Mouse (Mus musculus) midbrain, embryonic 14.5 days (tissue): ENCODE measurements at regions not wholly inside any gene's neighbourhood (a gene's known extent, or its start where the extent isn't known, plus 50 kb on each side); places are given as distances from the start of the nearest gene placed in this dataset.

ENCODE experiments used
- ATAC-seq: fragments of 200-750 bp; cut with Nextera tagmentation; 2 replicates; pipeline ENCODE4 v1.8.0; 2017; ENCODE audit warnings: moderate number of reproducible peaks, moderate library complexity; ENCODE audit not compliant: low FRiP score, low TSS enrichment
- DNase-seq: peaks from one replicate; pipeline ENCODE4 v3.0.0-alpha.2; 2015
- H3K27ac ChIP-seq: fragments of 300-500 bp; sonication (generic); replicated peaks from 2 replicates; pipeline ENCODE4 v1.5.1; 2014; ENCODE audit warnings: mild to moderate bottlenecking, low read depth, low read length, moderate library complexity
- H3K27me3 ChIP-seq: fragments of 300-500 bp; sonication (generic); 2 replicates; pipeline ENCODE4 v1.6.1; 2014; ENCODE audit warnings: low read length, control low read depth, mixed read lengths; ENCODE audit not compliant: control insufficient read depth, insufficient read depth
- H3K36me3 ChIP-seq: fragments of 300-500 bp; sonication (generic); 2 replicates; pipeline ENCODE4 v1.6.1; 2014; ENCODE audit warnings: low read length, control low read depth; ENCODE audit not compliant: control insufficient read depth, insufficient read depth
- H3K4me1 ChIP-seq: fragments of 300-500 bp; sonication (generic); 2 replicates; pipeline ENCODE4 v1.6.1; 2014; ENCODE audit warnings: mild to moderate bottlenecking, antibody characterized with exemption, low read length, control low read depth; ENCODE audit not compliant: control insufficient read depth, insufficient read depth
- H3K4me2 ChIP-seq: fragments of 300-500 bp; sonication (generic); 2 replicates; pipeline ENCODE4 v1.6.1; 2014; ENCODE audit warnings: mild to moderate bottlenecking, low read length, moderate library complexity
- H3K4me3 ChIP-seq: fragments of 300-500 bp; sonication (generic); replicated peaks from 2 replicates; pipeline ENCODE4 v1.5.1; 2014; ENCODE audit warnings: low read depth, low read length
- H3K9ac ChIP-seq: fragments of 300-500 bp; sonication (generic); replicated peaks from 2 replicates; pipeline ENCODE4 v1.6.1; 2014; ENCODE audit warnings: mild to moderate bottlenecking, low read length, moderate library complexity
- H3K9me3 ChIP-seq: fragments of 300-500 bp; sonication (generic); 2 replicates; pipeline ENCODE4 v1.6.1; 2016; ENCODE audit warnings: low read length, control low read depth, mixed read lengths; ENCODE audit not compliant: control insufficient read depth
- WGBS: fragments of 180-500 bp; shearing (Covaris S2); extraction: QIAGEN DNeasy Blood & Tissue Kit; methylation state at CpG from one replicate; pipeline ENCODE4 v1.1.7; 2014; 5-methylcytosine and 5-hydroxymethylcytosine counted together

DNA sequence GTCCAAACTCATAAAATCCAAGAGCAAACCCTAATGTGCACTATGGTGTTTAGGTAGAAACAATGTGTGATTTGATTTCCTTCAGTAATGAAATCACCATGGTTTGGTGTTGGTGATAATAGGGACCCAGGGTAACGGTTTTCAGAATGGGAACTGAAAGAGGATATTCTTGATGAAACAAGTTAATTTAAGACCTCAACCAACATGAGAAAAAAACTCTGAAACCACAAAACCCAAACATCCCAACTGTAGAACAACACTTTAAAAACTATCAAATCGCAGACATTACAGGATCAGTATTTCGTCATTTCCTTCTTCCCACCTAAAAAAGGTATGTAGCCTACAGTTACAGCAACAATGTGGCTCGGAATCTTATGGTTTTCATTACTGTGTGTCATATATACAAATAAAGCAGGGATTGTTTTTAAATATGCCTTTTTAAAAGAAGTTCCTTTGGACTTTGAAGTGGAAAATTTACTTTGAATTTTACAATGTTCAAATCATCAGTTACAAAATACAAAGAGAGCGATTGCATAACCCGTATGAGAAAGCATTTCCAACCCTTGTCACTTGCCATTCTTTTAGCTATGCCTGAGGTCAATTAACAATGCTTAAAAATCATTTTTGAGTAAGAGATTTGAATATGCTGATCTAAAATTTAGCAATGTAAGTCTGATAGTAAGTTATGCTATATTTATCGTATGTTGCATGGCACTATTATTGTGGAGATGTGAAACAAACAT lies 76.6 kb upstream of the Itga1 start:
- no peak for DNase-seq
- no peaks in the 10 kb centered on the region for H3K9me3 ChIP-seq
- no peak overlapping the region for H3K4me3 ChIP-seq
- H3K4me2 ChIP-seq, result no peak overlapping the region
- H3K27ac ChIP-seq, result no peak overlapping the region
- H3K36me3 ChIP-seq, result no peaks in the 10 kb centered on the region
- no peak for ATAC-seq
- H3K27me3 ChIP-seq, result no peaks in the 10 kb centered on the region
- H3K9ac ChIP-seq, result no peak overlapping the region
- 93% methylated on average over 7 of the region's 7 CpGs for WGBS
- no peaks in the 10 kb centered on the region for H3K4me1 ChIP-seq

DNA sequence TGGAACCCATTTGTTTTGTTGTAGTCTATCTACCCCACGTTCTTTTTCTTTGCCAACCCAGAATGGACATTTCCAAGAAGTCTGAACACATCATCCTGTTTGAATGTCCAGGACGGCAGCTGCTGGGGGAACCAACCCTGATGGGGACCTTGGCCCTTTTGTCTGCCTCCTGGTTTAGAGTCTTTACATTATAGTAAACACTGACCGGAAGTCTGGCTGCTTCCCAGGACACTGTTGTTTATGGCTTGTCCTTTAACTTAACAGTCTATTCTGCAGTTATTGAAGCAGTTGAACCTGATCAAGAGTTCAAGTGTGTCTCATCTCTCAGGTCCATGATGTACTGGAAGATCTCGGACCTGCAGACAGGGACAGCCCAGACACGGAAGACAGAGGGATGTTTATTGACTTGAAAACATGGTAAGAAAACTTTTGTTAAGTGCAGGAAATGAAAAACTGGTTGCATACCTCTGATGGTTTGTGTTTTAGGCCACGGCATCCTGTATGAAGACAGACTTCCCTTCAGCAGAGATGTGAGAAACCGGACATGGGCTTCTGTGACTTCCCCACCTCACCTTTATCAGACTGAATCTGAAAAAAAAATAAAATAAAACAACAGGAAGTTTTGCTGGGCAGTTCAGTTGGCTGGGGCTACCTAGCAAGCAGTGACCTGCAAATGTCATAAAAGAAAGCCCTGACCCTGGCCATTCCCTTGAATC lies 69.7 kb upstream of the Itga1 start:
- 87% methylated on average over 7 of the region's 7 CpGs for WGBS
- no peaks in the 10 kb centered on the region for H3K36me3 ChIP-seq
- no peak for ATAC-seq

DNA sequence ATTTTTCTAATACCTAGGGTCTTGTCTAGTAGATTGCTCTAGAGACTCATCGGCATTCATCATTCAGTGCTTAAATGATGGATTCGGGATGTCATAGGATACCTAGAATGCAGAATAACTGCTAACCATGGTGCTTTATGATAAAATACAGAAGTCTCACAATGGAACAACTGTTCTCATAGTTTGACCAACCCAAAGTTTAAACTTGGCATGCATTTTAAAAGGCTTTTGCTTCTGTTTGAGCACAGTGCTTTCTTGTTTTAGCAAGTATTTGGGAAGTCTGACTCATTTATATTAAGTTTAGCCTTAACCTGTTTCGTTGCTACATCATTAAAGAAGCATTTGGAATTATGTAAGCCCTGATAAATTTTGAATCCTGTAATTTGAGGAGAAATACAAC lies 64.2 kb upstream of the Itga1 start:
- ATAC-seq (no peak), DNase-seq (no peak)
- Histone ChIP-seq H3K9ac (no peak overlapping the region), H3K27me3 (no peaks in the 10 kb centered on the region), H3K4me2 (no peak overlapping the region), H3K9me3 (no peaks in the 10 kb centered on the region), H3K36me3 (no peaks in the 10 kb centered on the region), H3K4me1 (no peaks in the 10 kb centered on the region), H3K4me3 (no peak overlapping the region), H3K27ac (no peak overlapping the region)
- WGBS, result 86% methylated on average over 3 of the region's 3 CpGs

More for the DNA sequence above, 69.7 kb upstream of the Itga1 start:
- Histone ChIP-seq H3K27me3 (no peaks in the 10 kb centered on the region), H3K4me2 (no peak overlapping the region), H3K4me3 (no peak overlapping the region), H3K4me1 (no peaks in the 10 kb centered on the region), H3K27ac (no peak overlapping the region), H3K9me3 (no peaks in the 10 kb centered on the region), H3K9ac (no peak overlapping the region)
- DNase-seq, result no peak

DNA sequence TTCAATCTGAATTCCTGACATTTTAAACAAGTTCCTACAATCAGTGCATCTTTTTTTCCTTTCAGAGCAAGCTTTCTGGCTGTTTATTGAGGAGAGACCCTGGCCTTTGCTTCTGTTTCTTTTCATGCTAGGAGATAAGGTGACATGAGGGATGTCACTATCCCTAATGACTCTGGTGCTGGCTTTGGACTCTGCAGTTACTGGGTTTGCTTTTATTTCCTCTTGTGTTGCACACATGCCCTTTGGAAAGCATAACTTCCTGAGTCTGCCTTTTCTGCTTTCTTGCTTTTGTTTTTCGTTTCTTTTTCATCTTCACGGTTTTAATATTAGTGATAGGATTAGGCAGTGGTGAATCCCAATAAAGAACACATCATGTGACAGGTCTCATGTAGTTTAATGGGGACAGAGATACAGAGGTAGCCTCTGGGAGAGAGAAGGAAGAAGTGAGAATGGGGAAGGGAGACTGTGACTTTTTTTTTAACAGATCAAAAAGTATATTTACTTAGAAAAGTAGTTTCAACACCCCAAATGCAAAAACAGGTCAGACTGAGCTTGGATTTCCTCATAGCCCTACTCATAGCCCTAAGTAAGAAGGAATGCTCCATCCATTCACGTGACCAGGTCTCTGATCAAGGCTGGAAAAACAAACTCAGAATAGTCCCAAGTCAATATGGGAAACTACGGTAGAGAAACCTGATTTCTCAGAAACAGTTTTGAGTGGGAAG lies 61.1 kb upstream of the Itga1 start:
- no peaks in the 10 kb centered on the region for H3K27me3 ChIP-seq
- no peak overlapping the region for H3K27ac ChIP-seq
- WGBS, result 80% methylated on average over 4 of the region's 4 CpGs
- H3K9me3 ChIP-seq, result no peaks in the 10 kb centered on the region
- H3K4me1 ChIP-seq, result no peaks in the 10 kb centered on the region
- H3K9ac ChIP-seq, result no peak overlapping the region
- H3K36me3 ChIP-seq, result no peaks in the 10 kb centered on the region
- DNase-seq (no peak), ATAC-seq (no peak)
- no peak overlapping the region for H3K4me2 ChIP-seq
- no peak overlapping the region for H3K4me3 ChIP-seq

DNA sequence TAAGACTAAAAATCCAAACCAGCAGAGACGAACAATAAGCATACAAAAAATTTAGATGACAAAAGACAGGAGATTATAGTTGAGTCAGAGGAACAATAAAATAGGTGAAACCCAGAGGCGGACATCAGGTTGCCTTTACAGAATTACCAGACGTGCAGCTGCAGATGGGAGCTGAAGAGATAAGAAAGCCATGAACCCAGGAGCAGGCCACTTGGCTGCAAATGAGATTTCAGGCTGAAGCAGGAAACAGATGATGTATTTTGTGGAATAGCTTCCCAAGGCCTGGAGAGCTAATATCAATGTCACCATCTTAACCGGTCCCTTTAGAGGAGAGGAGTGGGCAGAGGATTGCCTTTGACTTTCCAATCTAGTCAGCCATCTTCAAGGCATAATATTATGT lies 57.6 kb upstream of the Itga1 start:
- Histone ChIP-seq H3K36me3 (no peaks in the 10 kb centered on the region), H3K4me3 (no peak overlapping the region), H3K27ac (no peak overlapping the region), H3K4me2 (no peak overlapping the region), H3K9ac (no peak overlapping the region), H3K4me1 (no peaks in the 10 kb centered on the region), H3K27me3 (no peaks in the 10 kb centered on the region), H3K9me3 (no peaks in the 10 kb centered on the region)
- WGBS, result 72% methylated on average over 4 of the region's 4 CpGs
- no peak for ATAC-seq
- no peak for DNase-seq
